Mouse (Mus musculus) cerebellum, adult 2 months (tissue): ENCODE measurements around the gene Cst3.

Experiments
- CTCF ChIP-seq: fragments of 200-500 bp; IDR thresholded peaks from 2 replicates; pipeline ENCODE4 v1.5.1; 2011; ENCODE audit warnings: low read depth, mild to moderate bottlenecking, control low read depth, low read length, moderate library complexity, borderline replicate concordance; ENCODE audit not compliant: insufficient read depth
- POLR2A ChIP-seq: fragments of 200-500 bp; IDR thresholded peaks from 2 replicates; pipeline ENCODE4 v1.6.1; 2011; ENCODE audit warnings: low read length, control low read depth, borderline replicate concordance; ENCODE audit not compliant: insufficient read depth

DNA sequence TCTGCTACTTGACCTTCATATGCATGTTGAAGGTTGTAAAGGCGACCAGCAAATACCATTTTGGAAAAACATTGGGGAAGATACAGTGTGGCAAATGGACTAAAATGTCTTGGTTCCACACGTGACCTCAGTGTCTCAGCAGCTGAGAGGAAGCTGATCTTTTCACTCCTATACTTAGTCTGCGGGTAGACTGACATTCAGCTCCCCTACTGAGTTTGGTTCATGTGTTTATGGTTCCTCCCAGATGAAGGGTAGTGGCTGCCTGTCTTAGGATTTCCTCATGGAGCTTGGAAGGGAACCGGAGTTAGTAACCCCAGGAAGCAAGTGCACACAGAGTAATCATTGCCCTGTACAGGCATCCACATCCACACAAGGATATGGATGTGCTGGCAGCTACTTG is 24.8 kb upstream of the Cst3 start:
- TF ChIP-seq POLR2A = no peak
- TF ChIP-seq CTCF = no peak
